Mouse (Mus musculus): ENCODE measurements around the gene Ei24.

Gene Ei24

GRCm38 (mm10) chr9:36792191-36792590, 5.0 kb downstream of the Ei24 start:
- DNase-seq (ENCODE audit: low spot score) = no peak

- DNase-seq (ENCODE audit: low spot score) = no peak
These were observed 13.3 kb downstream of the Ei24 start for GRCm38 (mm10) chr9:36783921-36784320.

GRCm38 (mm10) chr9:36769048-36769413, 28.2 kb downstream of the Ei24 start:
- peak; percentile 10 for DNase-seq (ENCODE audit: low spot score)

GRCm38 (mm10) chr9:36768156-36769047, 28.8 kb downstream of the Ei24 start:
- no peak for DNase-seq (ENCODE audit: low spot score)

GRCm38 (mm10) chr9:36767203-36768143, 29.7 kb downstream of the Ei24 start, which contains the start of gene Stt3a:
Gene Stt3a, minus strand, starts transcription at chr9:36767679.
- DNase-seq (ENCODE audit: low spot score) = peak; percentile 100

GRCm38 (mm10) chr9:36764378-36764777, 32.8 kb downstream of the Ei24 start:
- no peak for DNase-seq (ENCODE audit: low spot score)

All from adipocyte (in vitro differentiated cells).